Mouse (Mus musculus): Measurements from ENCODE around the gene Rara. TPM values are rescaled to one million over a fixed set of nuclear protein-coding genes. Genes with fewer than 3 reads are reported as not detected.

Rara gene
- polyA plus RNA-seq, 1 experiment from 2014 or later, result 8.7 TPM

Other genes with a start within 250 kb of the Rara start
- 187 and 198 TPM in 2 replicates for gene Psmd3, start 245.3 kb upstream of the Rara start, polyA plus RNA-seq (2015; fragmentation: Nextera tagmentation; extraction: Ambion mirVana)
- gene Csf3, start 226.6 kb upstream of the Rara start, polyA plus RNA-seq (2015; fragmentation: Nextera tagmentation; extraction: Ambion mirVana), result 0.12 TPM in 1 of 2 replicates, not detected in the other
- 79.0 and 86.0 TPM in 2 replicates for gene Med24, start 198.4 kb upstream of the Rara start, polyA plus RNA-seq (2015; fragmentation: Nextera tagmentation; extraction: Ambion mirVana)
- 93.5 and 95.2 TPM in 2 replicates for gene Thra, start 187.2 kb upstream of the Rara start, polyA plus RNA-seq (2015; fragmentation: Nextera tagmentation; extraction: Ambion mirVana)
- gene Nr1d1, start 152.5 kb upstream of the Rara start, polyA plus RNA-seq (2015; fragmentation: Nextera tagmentation; extraction: Ambion mirVana), result 2.1 and 2.3 TPM in 2 replicates
- 31.3 and 32.9 TPM in 2 replicates for gene Msl1, start 132.3 kb upstream of the Rara start, polyA plus RNA-seq (2015; fragmentation: Nextera tagmentation; extraction: Ambion mirVana)
- gene Casc3, start 122.9 kb upstream of the Rara start, polyA plus RNA-seq (2015; fragmentation: Nextera tagmentation; extraction: Ambion mirVana), result 46.4 and 51.1 TPM in 2 replicates
- gene Rapgefl1, start 91.0 kb upstream of the Rara start, polyA plus RNA-seq (2015; fragmentation: Nextera tagmentation; extraction: Ambion mirVana), result 2.4 and 3.0 TPM in 2 replicates
- 5.0 and 5.4 TPM in 2 replicates for gene Wipf2, start 64.2 kb upstream of the Rara start, polyA plus RNA-seq (2015; fragmentation: Nextera tagmentation; extraction: Ambion mirVana)
- gene Cdc6, start 20.0 kb upstream of the Rara start, polyA plus RNA-seq (2015; fragmentation: Nextera tagmentation; extraction: Ambion mirVana), result 23.0 and 26.9 TPM in 2 replicates
- 0.21 TPM in 1 of 2 replicates, not detected in the other for gene Gjd3, start 55.2 kb downstream of the Rara start, polyA plus RNA-seq (2015; fragmentation: Nextera tagmentation; extraction: Ambion mirVana)
- 276 and 284 TPM in 2 replicates for gene Top2a, start 96.4 kb downstream of the Rara start, polyA plus RNA-seq (2015; fragmentation: Nextera tagmentation; extraction: Ambion mirVana)
- gene Igfbp4, start 113.4 kb downstream of the Rara start, polyA plus RNA-seq (2015; fragmentation: Nextera tagmentation; extraction: Ambion mirVana), result 131 TPM in 2 replicates
- gene Tns4, start 161.5 kb downstream of the Rara start, polyA plus RNA-seq (2015; fragmentation: Nextera tagmentation; extraction: Ambion mirVana), result not detected in 2 replicates
- 0.14 TPM in 1 of 2 replicates, not detected in the other for gene Ccr7, start 227.3 kb downstream of the Rara start, polyA plus RNA-seq (2015; fragmentation: Nextera tagmentation; extraction: Ambion mirVana)

Measured in forebrain, embryonic 13.5 days (tissue).